19 mouse cellular contexts compared by ENCODE assay signal in genomic region chr11:110472078-110472477, GRCm38 (mm10).
"Had no signal": no experiment of that assay in that cellular context is flagged by ENCODE, and none has a peak within 500 bp of the region (broad histone marks: within the 10 kb centered on the region; RNA-seq: fewer than 3 reads in every experiment).

No protein-coding gene starts in this region.

- H3K9ac ChIP-seq: limb, embryonic 13.5 days; liver, embryonic 13.5 days; midbrain, embryonic 13.5 days had no signal

- H3K27ac ChIP-seq: limb, embryonic 10.5 days; limb, embryonic 13.5 days; liver, embryonic 13.5 days; midbrain, embryonic 10.5 days; midbrain, embryonic 13.5 days had no signal

- H3K4me1 ChIP-seq: limb, embryonic 13.5 days had no signal

- H3K27me3 ChIP-seq: limb, embryonic 13.5 days; liver, embryonic 13.5 days; megakaryocyte, embryonic 14.5 days had no signal

- H3K9me3 ChIP-seq: limb, embryonic 10.5 days; limb, embryonic 13.5 days; liver, embryonic 13.5 days; megakaryocyte, embryonic 14.5 days; midbrain, embryonic 10.5 days; midbrain, embryonic 13.5 days had no signal

- H3K4me3 ChIP-seq: layer of hippocampus, adult 2 months; limb, embryonic 10.5 days; limb, embryonic 13.5 days; liver, embryonic 13.5 days; megakaryocyte, embryonic 14.5 days; midbrain, embryonic 10.5 days; midbrain, embryonic 13.5 days had no signal

- ATAC-seq: midbrain, embryonic 13.5 days; midbrain, embryonic 16.5 days had no signal

- H3K36me3 ChIP-seq: limb, embryonic 10.5 days; limb, embryonic 13.5 days; liver, embryonic 13.5 days; midbrain, embryonic 10.5 days; midbrain, embryonic 13.5 days had no signal

- DNase-seq: kidney, adult 11 months; kidney, adult 9 months; kidney, postnatal 14 days; kidney, postnatal 4 days; layer of hippocampus, adult 9-11 months; liver, embryonic 13.5 days; lung, adult 2 months; lung, postnatal 14 days; lung, postnatal 4 days; right cerebral cortex, postnatal 14 days; right cerebral cortex, postnatal 4 days; thymus, postnatal 25 days had no signal

- H3K4me2 ChIP-seq: limb, embryonic 13.5 days; liver, embryonic 13.5 days; midbrain, embryonic 13.5 days had no signal
